Mouse (Mus musculus) forebrain, embryonic 14.5 days (tissue): Measurements from ENCODE around the gene Dnajc30. TPM values are rescaled to one million over a fixed set of nuclear protein-coding genes. Genes with fewer than 3 reads are reported as not detected.

ENCODE experiments used
- ATAC-seq: fragments of 200-750 bp; cut with Nextera tagmentation; 2 replicates; pipeline ENCODE4 v1.8.0; 2017; ENCODE audit warnings: mild to moderate bottlenecking, moderate library complexity
- DNase-seq: peaks from one replicate; pipeline ENCODE4 v3.0.0-alpha.2; 2015; ENCODE audit warnings: low spot score
- H3K27ac ChIP-seq: fragments of 300-500 bp; sonication (generic); 2 replicates; pipeline ENCODE4 v1.5.1; 2014; ENCODE audit warnings: low read depth, mild to moderate bottlenecking, control low read depth, low read length, moderate library complexity
- H3K27me3 ChIP-seq: fragments of 300-500 bp; sonication (generic); replicated peaks from 2 replicates; pipeline ENCODE4 v1.6.1; 2014; ENCODE audit warnings: low read length, control low read depth, mixed read lengths; ENCODE audit not compliant: control insufficient read depth, insufficient read depth
- H3K36me3 ChIP-seq: fragments of 300-500 bp; sonication (generic); 2 replicates; pipeline ENCODE4 v1.6.1; 2014; ENCODE audit warnings: low read length, control low read depth; ENCODE audit not compliant: control insufficient read depth, insufficient read depth
- H3K4me1 ChIP-seq: fragments of 300-500 bp; sonication (generic); 2 replicates; pipeline ENCODE4 v1.6.1; 2014; ENCODE audit warnings: antibody characterized with exemption, low read length, control low read depth; ENCODE audit not compliant: control insufficient read depth, insufficient read depth
- H3K4me2 ChIP-seq: fragments of 300-500 bp; sonication (generic); 2 replicates; pipeline ENCODE4 v1.6.1; 2014; ENCODE audit warnings: mild to moderate bottlenecking, control low read depth, low read length
- H3K4me3 ChIP-seq: fragments of 300-500 bp; sonication (generic); 2 replicates; pipeline ENCODE4 v1.5.1; 2014; ENCODE audit warnings: low read depth, low read length, control low read depth
- H3K9ac ChIP-seq: fragments of 300-500 bp; sonication (generic); 2 replicates; pipeline ENCODE4 v1.6.1; 2014; ENCODE audit warnings: mild to moderate bottlenecking, low read length, control low read depth, moderate library complexity
- H3K9me3 ChIP-seq: fragments of 300-500 bp; sonication (generic); replicated peaks from 2 replicates; pipeline ENCODE4 v1.6.1; 2016; ENCODE audit warnings: low read length, control low read depth, mixed read lengths; ENCODE audit not compliant: control insufficient read depth
- WGBS: fragments of 180-500 bp; shearing (Covaris S2); extraction: QIAGEN DNeasy Blood & Tissue Kit; methylation state at CpG from one replicate; pipeline ENCODE4 v1.1.7; 2014; 5-methylcytosine and 5-hydroxymethylcytosine counted together
- polyA plus RNA-seq: library from polyadenylated mRNA; unstranded; fragments of >200 nt; fragmentation: Nextera tagmentation; extraction: Ambion mirVana; gene quantifications from 2 replicates; pipeline ENCODE4 v1.2.1, GENCODE M21; 2014

Dnajc30 gene
- polyA plus RNA-seq, 1 experiment from 2014 or later, result 36.3 TPM

- Histone ChIP-seq H3K36me3 (no peaks in the 10 kb centered on the region), H3K4me3 (no peak overlapping the region), H3K4me1 (0 out of 2 replicates have a peak, but pooled peaks cover 3% of the 10 kb centered on the region), H3K9me3 (no peaks in the 10 kb centered on the region), H3K9ac (no peak overlapping the region), H3K27me3 (peaks cover 50% of the 10 kb centered on the region), H3K4me2 (no peak overlapping the region), H3K27ac (no peak overlapping the region)
- DNase-seq, result no peak
- 72% methylated on average over 6 of the region's 6 CpGs for WGBS
- ATAC-seq, result no peak
Observed at GRCm38 (mm10) chr5:135109976-135110375, 46.0 kb downstream of the Dnajc30 start.

- H3K9ac ChIP-seq, result no peak overlapping the region
- H3K4me1 ChIP-seq, result no peaks in the 10 kb centered on the region
- no peak overlapping the region for H3K4me3 ChIP-seq
- no peaks in the 10 kb centered on the region for H3K9me3 ChIP-seq
- DNase-seq (no peak), ATAC-seq (no peak)
- H3K27me3 ChIP-seq, result peaks cover 15% of the 10 kb centered on the region
- 82% methylated on average over 12 of the region's 12 CpGs for WGBS
- H3K36me3 ChIP-seq, result no peaks in the 10 kb centered on the region
- no peak overlapping the region for H3K4me2 ChIP-seq
- no peak overlapping the region for H3K27ac ChIP-seq
Observed at GRCm38 (mm10) chr5:135113782-135114181, 49.8 kb downstream of the Dnajc30 start.

GRCm38 (mm10) chr5:135115241-135115640 is 51.2 kb downstream of the Dnajc30 start:
- WGBS, result 86% methylated on average over 8 of the region's 8 CpGs
- H3K36me3 ChIP-seq, result no peaks in the 10 kb centered on the region
- H3K27me3 ChIP-seq, result peaks cover 2% of the 10 kb centered on the region; the same call in 1 of the 2 replicates
- H3K9me3 ChIP-seq, result no peaks in the 10 kb centered on the region
- H3K4me3 ChIP-seq, result no peak overlapping the region
- no peak overlapping the region for H3K27ac ChIP-seq
- no peak for DNase-seq
- H3K4me2 ChIP-seq, result no peak overlapping the region
- no peak for ATAC-seq
- no peak overlapping the region for H3K9ac ChIP-seq
- no peaks in the 10 kb centered on the region for H3K4me1 ChIP-seq

Other genes with a start within 250 kb of the Dnajc30 start
- not detected in 2 replicates for gene Tmem270, start 157.5 kb upstream of the Dnajc30 start, polyA plus RNA-seq
- 0.22 TPM in 1 of 2 replicates, not detected in the other for gene Cldn13, start 148.7 kb upstream of the Dnajc30 start, polyA plus RNA-seq
- 6.3 and 9.4 TPM in 2 replicates for gene Mettl27, start 131.8 kb upstream of the Dnajc30 start, polyA plus RNA-seq
- not detected in 2 replicates for gene Cldn4, start 117.3 kb upstream of the Dnajc30 start, polyA plus RNA-seq
- gene Cldn3, start 78.0 kb upstream of the Dnajc30 start, polyA plus RNA-seq, result 5.9 and 9.0 TPM in 2 replicates
- gene Abhd11, start 55.0 kb upstream of the Dnajc30 start, polyA plus RNA-seq, result 66.9 and 70.7 TPM in 2 replicates
- gene Stx1a, start 40.7 kb upstream of the Dnajc30 start, polyA plus RNA-seq, result 57.0 and 78.5 TPM in 2 replicates
- gene Bud23, start 757 bp downstream of the Dnajc30 start, polyA plus RNA-seq, result 89.1 and 92.7 TPM in 2 replicates
- gene Vps37d, start 14.1 kb downstream of the Dnajc30 start, polyA plus RNA-seq, result 25.0 and 28.9 TPM in 2 replicates
- 0.36 and 0.64 TPM in 2 replicates for gene Mlxipl, start 25.7 kb downstream of the Dnajc30 start, polyA plus RNA-seq
- 16.3 and 17.4 TPM in 2 replicates for gene Tbl2, start 85.5 kb downstream of the Dnajc30 start, polyA plus RNA-seq
- 47.4 and 48.9 TPM in 2 replicates for gene Bcl7b, start 104.1 kb downstream of the Dnajc30 start, polyA plus RNA-seq
- gene Baz1b, start 123.1 kb downstream of the Dnajc30 start, polyA plus RNA-seq, result 35.5 and 44.3 TPM in 2 replicates
- 11.4 and 12.4 TPM in 2 replicates for gene Fzd9, start 187.0 kb downstream of the Dnajc30 start, polyA plus RNA-seq